Mouse (Mus musculus) kidney, postnatal 10 days (tissue): Measurements from ENCODE around the gene Xirp1.

ENCODE experiments used
- DNase-seq: peaks from one replicate; pipeline ENCODE4 v3.0.0; 2021; ENCODE audit warnings: mixed read lengths

Xirp1 gene

GRCm38 (mm10) chr9:119969811-119970210, 53.6 kb downstream of the Xirp1 start:
- DNase-seq, result no peak

GRCm38 (mm10) chr9:119966221-119966910, 57.0 kb downstream of the Xirp1 start:
- no peak for DNase-seq

- peak; percentile 61 for DNase-seq
These were observed 58.2 kb downstream of the Xirp1 start for GRCm38 (mm10) chr9:119965186-119965585.

- DNase-seq, result no peak
These were observed 59.2 kb downstream of the Xirp1 start for GRCm38 (mm10) chr9:119964206-119964605.
